Mouse (Mus musculus) midbrain, embryonic 15.5 days (tissue): ENCODE results near the gene Nup133. TPM values are rescaled to one million over a fixed set of nuclear protein-coding genes. Genes with fewer than 3 reads are reported as not detected.

Experiments used
- ATAC-seq: fragments of 200-750 bp; cut with Nextera tagmentation; replicated peaks from 2 replicates; pipeline ENCODE4 v1.8.0; 2017; ENCODE audit warnings: moderate TSS enrichment
- H3K27ac ChIP-seq: fragments of 300-500 bp; sonication (generic); 2 replicates; pipeline ENCODE4 v1.5.1; 2015; ENCODE audit warnings: mild to moderate bottlenecking, inconsistent platforms
- H3K27me3 ChIP-seq: fragments of 300-500 bp; sonication (generic); replicated peaks from 2 replicates; pipeline ENCODE4 v1.6.1; 2015; ENCODE audit warnings: inconsistent platforms
- H3K36me3 ChIP-seq: fragments of 300-500 bp; sonication (generic); replicated peaks from 2 replicates; pipeline ENCODE4 v1.6.1; 2015; ENCODE audit warnings: inconsistent platforms
- H3K4me1 ChIP-seq: fragments of 300-500 bp; sonication (generic); 2 replicates; pipeline ENCODE4 v1.6.1; 2015; ENCODE audit warnings: inconsistent platforms
- H3K4me2 ChIP-seq: fragments of 300-500 bp; sonication (generic); 2 replicates; pipeline ENCODE4 v1.6.1; 2015; ENCODE audit warnings: inconsistent platforms, mild to moderate bottlenecking, moderate library complexity
- H3K4me3 ChIP-seq: fragments of 300-500 bp; sonication (generic); 2 replicates; pipeline ENCODE4 v1.5.1; 2015; ENCODE audit warnings: mild to moderate bottlenecking, inconsistent platforms
- H3K9ac ChIP-seq: fragments of 300-500 bp; sonication (generic); 2 replicates; pipeline ENCODE4 v1.6.1; 2015; ENCODE audit warnings: mild to moderate bottlenecking, inconsistent platforms
- H3K9me3 ChIP-seq: fragments of 300-500 bp; sonication (generic); 2 replicates; pipeline ENCODE4 v1.6.1; 2016; ENCODE audit warnings: inconsistent platforms
- WGBS: fragments of 180-500 bp; shearing (Covaris S2); methylation state at CpG from one replicate; pipeline ENCODE4 v1.1.7; 2015; ENCODE audit warnings: mixed read lengths; 5-methylcytosine and 5-hydroxymethylcytosine counted together
- polyA plus RNA-seq: library from polyadenylated mRNA; unstranded; fragments of >200 nt; fragmentation: Nextera tagmentation; extraction: Ambion mirVana; gene quantifications from 2 replicates; pipeline ENCODE4 v1.2.1, GENCODE M21; 2015

Gene Nup133
- polyA plus RNA-seq, result 22.8 and 22.9 TPM in 2 replicates

GRCm38 (mm10) chr8:123948942-123949685 lies at the start of gene Nup133:
TSS of gene Nup133 (minus strand) at chr8:123949265.
- ATAC-seq, result peak; percentile 87
- H3K4me1 ChIP-seq, result peaks cover 16% of the 10 kb centered on the region
- H3K27me3 ChIP-seq, result no peaks in the 10 kb centered on the region
- peaks cover 15% of the 10 kb centered on the region for H3K36me3 ChIP-seq
- H3K4me3 ChIP-seq, result peak within 1 kb of the TSS; percentile 95
- H3K27ac ChIP-seq, result peak within 1 kb of the TSS; percentile 89
- no peaks in the 10 kb centered on the region for H3K9me3 ChIP-seq
- H3K9ac ChIP-seq, result peak within 1 kb of the TSS; percentile 91
- WGBS, result under 1% methylated on average over 76 of the region's 77 CpGs
- H3K4me2 ChIP-seq, result peak within 1 kb of the TSS; percentile 95

GRCm38 (mm10) chr8:123993997-123994396 lies 44.9 kb upstream of the Nup133 start:
- H3K9ac ChIP-seq, result no peak overlapping the region
- H3K4me3 ChIP-seq, result no peak overlapping the region
- H3K9me3 ChIP-seq, result no peaks in the 10 kb centered on the region
- H3K4me2 ChIP-seq, result no peak overlapping the region
- no peaks in the 10 kb centered on the region for H3K4me1 ChIP-seq
- no peaks in the 10 kb centered on the region for H3K27me3 ChIP-seq
- no peak for ATAC-seq
- 0 out of 2 replicates have a peak, but pooled peaks cover 8% of the 10 kb centered on the region for H3K36me3 ChIP-seq
- no peak overlapping the region for H3K27ac ChIP-seq
- WGBS, result 96% methylated on average over 3 of the region's 3 CpGs

GRCm38 (mm10) chr8:123993597-123993996 lies 44.5 kb upstream of the Nup133 start:
- H3K27ac ChIP-seq, result no peak overlapping the region
- H3K4me2 ChIP-seq, result no peak overlapping the region
- 0 out of 2 replicates have a peak, but pooled peaks cover 7% of the 10 kb centered on the region for H3K36me3 ChIP-seq
- WGBS, result 96% methylated on average over 5 of the region's 5 CpGs
- no peak for ATAC-seq
- H3K4me1 ChIP-seq, result no peaks in the 10 kb centered on the region
- no peak overlapping the region for H3K9ac ChIP-seq
- H3K9me3 ChIP-seq, result no peaks in the 10 kb centered on the region
- no peak overlapping the region for H3K4me3 ChIP-seq
- no peaks in the 10 kb centered on the region for H3K27me3 ChIP-seq

- Histone ChIP-seq H3K4me1 (no peaks in the 10 kb centered on the region), H3K4me3 (no peak overlapping the region), H3K9me3 (no peaks in the 10 kb centered on the region), H3K36me3 (0 out of 2 replicates have a peak, but pooled peaks cover 7% of the 10 kb centered on the region), H3K27ac (no peak overlapping the region), H3K9ac (no peak overlapping the region), H3K4me2 (no peak overlapping the region), H3K27me3 (no peaks in the 10 kb centered on the region)
- no peak for ATAC-seq
- 80% methylated on average over 8 of the region's 8 CpGs for WGBS
These were observed 43.5 kb upstream of the Nup133 start for GRCm38 (mm10) chr8:123992587-123992986.

GRCm38 (mm10) chr8:123990277-123991049 lies 41.4 kb upstream of the Nup133 start:
- ATAC-seq, result no peak
- H3K4me2 ChIP-seq, result no peak overlapping the region
- no peak overlapping the region for H3K9ac ChIP-seq
- 89% methylated on average over 13 of the region's 13 CpGs for WGBS
- H3K4me1 ChIP-seq, result no peaks in the 10 kb centered on the region
- H3K27me3 ChIP-seq, result no peaks in the 10 kb centered on the region
- H3K27ac ChIP-seq, result no peak overlapping the region
- no peak overlapping the region for H3K4me3 ChIP-seq
- no peaks in the 10 kb centered on the region for H3K36me3 ChIP-seq
- H3K9me3 ChIP-seq, result no peaks in the 10 kb centered on the region

- no peak overlapping the region for H3K9ac ChIP-seq
- H3K36me3 ChIP-seq, result no peaks in the 10 kb centered on the region
- no peak overlapping the region for H3K4me2 ChIP-seq
- H3K27ac ChIP-seq, result no peak overlapping the region
- 77% methylated on average over 7 of the region's 7 CpGs for WGBS
- H3K9me3 ChIP-seq, result no peaks in the 10 kb centered on the region
- H3K27me3 ChIP-seq, result no peaks in the 10 kb centered on the region
- ATAC-seq, result no peak
- no peak overlapping the region for H3K4me3 ChIP-seq
- H3K4me1 ChIP-seq, result no peaks in the 10 kb centered on the region
These were observed 40.1 kb upstream of the Nup133 start for GRCm38 (mm10) chr8:123989128-123989527.

GRCm38 (mm10) chr8:123988605-123989038 lies 39.6 kb upstream of the Nup133 start:
- H3K27me3 ChIP-seq, result no peaks in the 10 kb centered on the region
- ATAC-seq, result no peak
- no peak overlapping the region for H3K4me3 ChIP-seq
- WGBS, result 75% methylated on average over 6 of the region's 6 CpGs
- H3K36me3 ChIP-seq, result no peaks in the 10 kb centered on the region
- H3K9me3 ChIP-seq, result no peaks in the 10 kb centered on the region
- no peak overlapping the region for H3K4me2 ChIP-seq
- H3K27ac ChIP-seq, result no peak overlapping the region
- no peaks in the 10 kb centered on the region for H3K4me1 ChIP-seq
- no peak overlapping the region for H3K9ac ChIP-seq

GRCm38 (mm10) chr8:123982826-123983400 lies 33.8 kb upstream of the Nup133 start, which contains the start of gene Abcb10:
TSS of gene Abcb10 (minus strand) at chr8:123983122.
- H3K27ac ChIP-seq, result peak within 1 kb of the TSS; percentile 75
- WGBS, result under 1% methylated on average over 41 of the region's 56 CpGs
- H3K4me1 ChIP-seq, result peaks cover 26% of the 10 kb centered on the region
- ATAC-seq, result peak; percentile 87
- H3K4me3 ChIP-seq, result peak within 1 kb of the TSS; percentile 69
- peak within 1 kb of the TSS; percentile 83 for H3K9ac ChIP-seq
- H3K27me3 ChIP-seq, result no peaks in the 10 kb centered on the region
- peak within 1 kb of the TSS; percentile 95 for H3K4me2 ChIP-seq
- H3K36me3 ChIP-seq, result no peaks in the 10 kb centered on the region
- no peaks in the 10 kb centered on the region for H3K9me3 ChIP-seq

- Histone ChIP-seq H3K4me1 (peaks cover 26% of the 10 kb centered on the region), H3K27me3 (no peaks in the 10 kb centered on the region), H3K27ac (peak overlapping the region; percentile 75), H3K36me3 (no peaks in the 10 kb centered on the region), H3K4me2 (peak overlapping the region; percentile 95), H3K4me3 (peak overlapping the region; percentile 69), H3K9me3 (no peaks in the 10 kb centered on the region), H3K9ac (peak overlapping the region; percentile 83)
- under 1% methylated on average over 43 of the region's 48 CpGs for WGBS
- ATAC-seq, result peak; percentile 55; the same call in 1 of the 2 replicates
These were observed 33.3 kb upstream of the Nup133 start for GRCm38 (mm10) chr8:123982291-123982793.

- Histone ChIP-seq H3K4me1 (peaks cover 26% of the 10 kb centered on the region), H3K4me2 (peak overlapping the region; percentile 95), H3K9me3 (no peaks in the 10 kb centered on the region), H3K9ac (0 out of 2 replicates have a peak overlapping the region, but pooled peaks have one; percentile 5), H3K27ac (no peak overlapping the region), H3K36me3 (no peaks in the 10 kb centered on the region), H3K27me3 (no peaks in the 10 kb centered on the region), H3K4me3 (peak overlapping the region; percentile 69)
- ATAC-seq, result no peak
- 47% methylated on average over 4 of the region's 4 CpGs for WGBS
These were observed 32.6 kb upstream of the Nup133 start for GRCm38 (mm10) chr8:123981674-123982073.

- Histone ChIP-seq H3K4me2 (0 out of 2 replicates have a peak overlapping the region, but pooled peaks have one; percentile 16), H3K9ac (no peak overlapping the region), H3K27ac (no peak overlapping the region), H3K27me3 (no peaks in the 10 kb centered on the region), H3K4me1 (peaks cover 26% of the 10 kb centered on the region), H3K36me3 (no peaks in the 10 kb centered on the region), H3K9me3 (no peaks in the 10 kb centered on the region), H3K4me3 (no peak overlapping the region)
- WGBS, result 84% methylated on average over 4 of the region's 4 CpGs
- ATAC-seq, result no peak
These were observed 31.2 kb upstream of the Nup133 start for GRCm38 (mm10) chr8:123980239-123980638.

GRCm38 (mm10) chr8:123978926-123979325 lies 29.9 kb upstream of the Nup133 start:
- ATAC-seq, result no peak

More at GRCm38 (mm10) chr8:123978926-123979325, 29.9 kb upstream of the Nup133 start:
- Histone ChIP-seq H3K9me3 (no peaks in the 10 kb centered on the region), H3K9ac (no peak overlapping the region), H3K4me2 (no peak overlapping the region), H3K36me3 (no peaks in the 10 kb centered on the region), H3K4me3 (no peak overlapping the region), H3K27me3 (no peaks in the 10 kb centered on the region), H3K4me1 (peaks cover 26% of the 10 kb centered on the region), H3K27ac (no peak overlapping the region)
- WGBS, result 85% methylated on average over 8 of the region's 8 CpGs
